Mouse (Mus musculus): Measurements from ENCODE around the gene Adap1. TPM values are rescaled to one million over a fixed set of nuclear protein-coding genes. Genes with fewer than 3 reads are reported as not detected.

Adap1 gene
- polyA plus RNA-seq, 1 experiment from 2014 or later: 33.4 TPM

GRCm38 (mm10) chr5:139257265-139257664 is 68.2 kb downstream of the Adap1 start:
- Histone ChIP-seq H3K36me3 (ENCODE audit: control insufficient read depth, insufficient read depth) (peaks cover 30% of the 10 kb centered on the region), H3K4me2 (replicated peaks; ENCODE audit: low read depth) (no peak overlapping the region), H3K27me3 (replicated peaks; ENCODE audit: control insufficient read depth, insufficient read depth, low read length) (no peaks in the 10 kb centered on the region), H3K9me3 (ENCODE audit: control insufficient read depth) (no peaks in the 10 kb centered on the region), H3K9ac (ENCODE audit: low read depth, low read length) (no peak overlapping the region), H3K4me1 (replicated peaks; ENCODE audit: control insufficient read depth, insufficient read depth, low read length) (peaks cover 9% of the 10 kb centered on the region; the same call in 1 of the 2 replicates), H3K27ac (ENCODE audit: low read depth, low read length) (no peak overlapping the region; the same call in 1 of the 2 replicates), H3K4me3 (ENCODE audit: low read depth, low read length) (no peak overlapping the region)
- WGBS: 80% methylated on average over 1 of the region's 1 CpGs
- no peak for ATAC-seq
- TF ChIP-seq CTCF (IDR thresholded peaks at IDR 0.05; ENCODE audit: low read depth): no peak

GRCm38 (mm10) chr5:139256211-139256765 is 69.1 kb downstream of the Adap1 start:
- H3K36me3 ChIP-seq (ENCODE audit: control insufficient read depth, insufficient read depth): peaks cover 20% of the 10 kb centered on the region

GRCm38 (mm10) chr5:139255777-139256176 is 69.6 kb downstream of the Adap1 start:
- 83% methylated on average over 6 of the region's 6 CpGs for WGBS
- H3K4me1 ChIP-seq (replicated peaks; ENCODE audit: control insufficient read depth, insufficient read depth, low read length): peaks cover 9% of the 10 kb centered on the region; the same call in 1 of the 2 replicates
- no peaks in the 10 kb centered on the region for H3K9me3 ChIP-seq (ENCODE audit: control insufficient read depth)
- peaks cover 15% of the 10 kb centered on the region for H3K36me3 ChIP-seq (ENCODE audit: control insufficient read depth, insufficient read depth)
- no peak overlapping the region for H3K9ac ChIP-seq (ENCODE audit: low read depth, low read length)
- no peak overlapping the region for H3K27ac ChIP-seq (ENCODE audit: low read depth, low read length)
- no peaks in the 10 kb centered on the region for H3K27me3 ChIP-seq (replicated peaks; ENCODE audit: control insufficient read depth, insufficient read depth, low read length)
- no peak overlapping the region for H3K4me2 ChIP-seq (replicated peaks; ENCODE audit: low read depth)
- no peak overlapping the region for H3K4me3 ChIP-seq (ENCODE audit: low read depth, low read length)
- ATAC-seq: no peak
- no peak for TF ChIP-seq CTCF (IDR thresholded peaks at IDR 0.05; ENCODE audit: low read depth)

More at GRCm38 (mm10) chr5:139256211-139256765, 69.1 kb downstream of the Adap1 start:
- 73% methylated on average over 3 of the region's 3 CpGs for whole genome bisulfite sequencing
- H3K27me3 ChIP-seq (replicated peaks; ENCODE audit: control insufficient read depth, insufficient read depth, low read length): no peaks in the 10 kb centered on the region
- H3K27ac ChIP-seq (ENCODE audit: low read depth, low read length): no peak overlapping the region
- TF ChIP-seq CTCF (IDR thresholded peaks at IDR 0.05; ENCODE audit: low read depth): no peak
- peaks cover 9% of the 10 kb centered on the region; the same call in 1 of the 2 replicates for H3K4me1 ChIP-seq (replicated peaks; ENCODE audit: control insufficient read depth, insufficient read depth, low read length)
- no peak overlapping the region for H3K4me2 ChIP-seq (replicated peaks; ENCODE audit: low read depth)
- no peak overlapping the region for H3K9ac ChIP-seq (ENCODE audit: low read depth, low read length)
- no peaks in the 10 kb centered on the region for H3K9me3 ChIP-seq (ENCODE audit: control insufficient read depth)
- no peak for ATAC-seq
- H3K4me3 ChIP-seq (ENCODE audit: low read depth, low read length): no peak overlapping the region

GRCm38 (mm10) chr5:139254938-139255337 is 70.5 kb downstream of the Adap1 start:
- ATAC-seq: no peak
- H3K9ac ChIP-seq (ENCODE audit: low read depth, low read length): no peak overlapping the region
- peaks cover 8% of the 10 kb centered on the region for H3K36me3 ChIP-seq (ENCODE audit: control insufficient read depth, insufficient read depth)
- TF ChIP-seq CTCF (IDR thresholded peaks at IDR 0.05; ENCODE audit: low read depth): peak; percentile 51
- no peak overlapping the region for H3K4me2 ChIP-seq (replicated peaks; ENCODE audit: low read depth)
- 81% methylated on average over 6 of the region's 6 CpGs for WGBS
- no peak overlapping the region for H3K4me3 ChIP-seq (ENCODE audit: low read depth, low read length)
- no peaks in the 10 kb centered on the region for H3K27me3 ChIP-seq (replicated peaks; ENCODE audit: control insufficient read depth, insufficient read depth, low read length)
- no peaks in the 10 kb centered on the region for H3K9me3 ChIP-seq (ENCODE audit: control insufficient read depth)
- H3K4me1 ChIP-seq (replicated peaks; ENCODE audit: control insufficient read depth, insufficient read depth, low read length): peaks cover 9% of the 10 kb centered on the region; the same call in 1 of the 2 replicates
- H3K27ac ChIP-seq (ENCODE audit: low read depth, low read length): no peak overlapping the region

GRCm38 (mm10) chr5:139253301-139253741 is 72.1 kb downstream of the Adap1 start:
- TF ChIP-seq CTCF (IDR thresholded peaks at IDR 0.05; ENCODE audit: low read depth): no peak
- no peaks in the 10 kb centered on the region for H3K27me3 ChIP-seq (replicated peaks; ENCODE audit: control insufficient read depth, insufficient read depth, low read length)
- peak overlapping the region; percentile 73 for H3K9ac ChIP-seq (ENCODE audit: low read depth, low read length)
- peak overlapping the region; percentile 86 for H3K4me2 ChIP-seq (replicated peaks; ENCODE audit: low read depth)
- H3K4me1 ChIP-seq (replicated peaks; ENCODE audit: control insufficient read depth, insufficient read depth, low read length): peaks cover 9% of the 10 kb centered on the region; the same call in 1 of the 2 replicates
- H3K36me3 ChIP-seq (ENCODE audit: control insufficient read depth, insufficient read depth): peaks cover 14% of the 10 kb centered on the region
- peak overlapping the region; percentile 81 for H3K4me3 ChIP-seq (ENCODE audit: low read depth, low read length)
- no peaks in the 10 kb centered on the region for H3K9me3 ChIP-seq (ENCODE audit: control insufficient read depth)
- ATAC-seq: peak; percentile 31
- peak overlapping the region; percentile 86; the same call in 1 of the 2 replicates for H3K27ac ChIP-seq (ENCODE audit: low read depth, low read length)
- WGBS: 2% methylated on average over 6 of the region's 6 CpGs

- WGBS: 0% methylated on average over 7 of the region's 7 CpGs
Measured at GRCm38 (mm10) chr5:139252910-139253245, 72.5 kb downstream of the Adap1 start.

More at GRCm38 (mm10) chr5:139252910-139253245, 72.5 kb downstream of the Adap1 start:
- H3K27ac ChIP-seq (ENCODE audit: low read depth, low read length): peak overlapping the region; percentile 86
- ATAC-seq: peak; percentile 24
- peak overlapping the region; percentile 81 for H3K4me3 ChIP-seq (ENCODE audit: low read depth, low read length)
- 0 out of 2 replicates have a peak, but pooled peaks have one; percentile 8 for TF ChIP-seq CTCF (IDR thresholded peaks at IDR 0.05; ENCODE audit: low read depth)
- no peaks in the 10 kb centered on the region for H3K27me3 ChIP-seq (replicated peaks; ENCODE audit: control insufficient read depth, insufficient read depth, low read length)
- peak overlapping the region; percentile 73 for H3K9ac ChIP-seq (ENCODE audit: low read depth, low read length)
- peaks cover 18% of the 10 kb centered on the region for H3K36me3 ChIP-seq (ENCODE audit: control insufficient read depth, insufficient read depth)
- no peaks in the 10 kb centered on the region for H3K9me3 ChIP-seq (ENCODE audit: control insufficient read depth)
- peaks cover 9% of the 10 kb centered on the region; the same call in 1 of the 2 replicates for H3K4me1 ChIP-seq (replicated peaks; ENCODE audit: control insufficient read depth, insufficient read depth, low read length)
- peak overlapping the region; percentile 86 for H3K4me2 ChIP-seq (replicated peaks; ENCODE audit: low read depth)

All from intestine, postnatal 0 days (tissue).